Mouse (Mus musculus) thymus, adult 2 months (tissue): ENCODE data around the gene Alpl. TPM values are rescaled to one million over a fixed set of nuclear protein-coding genes. Genes with fewer than 3 reads are reported as not detected.

Experiments used
- DNase-seq: peaks from one replicate; pipeline ENCODE4 v3.0.0; 2021
- H3K27ac ChIP-seq: fragments of 200-500 bp; 2 replicates; pipeline ENCODE4 v1.5.1; 2012; ENCODE audit warnings: low read length, control low read depth; ENCODE audit not compliant: control insufficient read depth, insufficient read depth
- H3K27me3 ChIP-seq: fragments of 200-500 bp; 2 replicates; pipeline ENCODE4 v1.6.1; 2012; ENCODE audit warnings: mild to moderate bottlenecking, low read length, moderate library complexity, mixed read lengths; ENCODE audit not compliant: control insufficient read depth, insufficient read depth
- H3K36me3 ChIP-seq: fragments of 200-500 bp; 2 replicates; pipeline ENCODE4 v1.6.1; 2012; ENCODE audit warnings: mild to moderate bottlenecking, low read length, moderate library complexity; ENCODE audit not compliant: control insufficient read depth, insufficient read depth
- H3K4me1 ChIP-seq: fragments of 200-500 bp; replicated peaks from 2 replicates; pipeline ENCODE4 v1.6.1; 2012; ENCODE audit warnings: low read length; ENCODE audit not compliant: control insufficient read depth, insufficient read depth
- H3K4me3 ChIP-seq: fragments of 200-500 bp; 2 replicates; pipeline ENCODE4 v1.5.1; 2012; ENCODE audit warnings: mild to moderate bottlenecking, low read length, control low read depth, moderate library complexity; ENCODE audit not compliant: control insufficient read depth, insufficient read depth
- CTCF ChIP-seq: fragments of 200-500 bp; IDR thresholded peaks from 2 replicates; pipeline ENCODE4 v1.5.1; 2012; ENCODE audit warnings: mild to moderate bottlenecking, control low read depth, low read length, moderate library complexity, borderline replicate concordance; ENCODE audit not compliant: control insufficient read depth, poor library complexity, insufficient read depth; ENCODE audit errors: extremely low read depth
- POLR2A ChIP-seq: fragments of 200-500 bp; IDR thresholded peaks from 2 replicates; pipeline ENCODE4 v1.6.1; 2012; ENCODE audit warnings: mild to moderate bottlenecking, low read length, control low read depth, moderate library complexity; ENCODE audit not compliant: control insufficient read depth, poor library complexity, insufficient read depth; ENCODE audit errors: extremely low read depth
- WGBS: fragments of 180-500 bp; shearing (Covaris S2); methylation state at CpG from one replicate; pipeline ENCODE4 v1.1.7; 2018; 5-methylcytosine and 5-hydroxymethylcytosine counted together
- polyA plus RNA-seq: library from polyadenylated mRNA; depleted of rRNA; stranded (reverse); fragments of >200 nt; gene quantifications from 2 replicates; pipeline ENCODE4 v1.2.3, GENCODE M21; 2012; rRNA removed

Gene Alpl
- polyA plus RNA-seq = 3.4 and 5.1 TPM in 2 replicates

- DNase-seq = peak; percentile 68
- Histone ChIP-seq H3K4me3 (peak within 1 kb of the TSS; percentile 10; the same call in 1 of the 2 replicates), H3K27ac (no peak within 1 kb of the TSS), H3K36me3 (no peaks in the 10 kb centered on the region), H3K4me1 (peaks cover 12% of the 10 kb centered on the region; the same call in 1 of the 2 replicates), H3K27me3 (no peaks in the 10 kb centered on the region)
- 4% methylated on average over 77 of the region's 78 CpGs for WGBS
- TF ChIP-seq CTCF (peak; percentile 55; the same call in 1 of the 2 replicates), POLR2A (no peak)
Measured at GRCm38 (mm10) chr4:137795611-137796557, at the start of gene Alpl. TSS of gene Alpl (minus strand) at chr4:137796384.

GRCm38 (mm10) chr4:137844656-137845055 lies 48.5 kb upstream of the Alpl start:
- no peaks in the 10 kb centered on the region for H3K27me3 ChIP-seq
- no peaks in the 10 kb centered on the region for H3K36me3 ChIP-seq
- DNase-seq = peak; percentile 70
- WGBS = 31% methylated on average over 11 of the region's 11 CpGs
- H3K27ac ChIP-seq = no peak overlapping the region
- H3K4me3 ChIP-seq = no peak overlapping the region
- no peaks in the 10 kb centered on the region for H3K4me1 ChIP-seq
- TF ChIP-seq CTCF (peak; percentile 88), POLR2A (no peak)

- H3K36me3 ChIP-seq = no peaks in the 10 kb centered on the region
- H3K27me3 ChIP-seq = no peaks in the 10 kb centered on the region
- no peak overlapping the region for H3K27ac ChIP-seq
- H3K4me3 ChIP-seq = no peak overlapping the region
- 0 out of 2 replicates have a peak, but pooled peaks cover 4% of the 10 kb centered on the region for H3K4me1 ChIP-seq
- no peak for DNase-seq
- TF ChIP-seq POLR2A = no peak
- TF ChIP-seq CTCF = no peak
- 90% methylated on average over 5 of the region's 5 CpGs for WGBS
Measured at GRCm38 (mm10) chr4:137839452-137839851, 43.3 kb upstream of the Alpl start.

GRCm38 (mm10) chr4:137838791-137839190 lies 42.6 kb upstream of the Alpl start:
- Histone ChIP-seq H3K36me3 (no peaks in the 10 kb centered on the region), H3K4me1 (0 out of 2 replicates have a peak, but pooled peaks cover 4% of the 10 kb centered on the region), H3K27me3 (no peaks in the 10 kb centered on the region), H3K27ac (no peak overlapping the region), H3K4me3 (no peak overlapping the region)
- WGBS = 93% methylated on average over 2 of the region's 2 CpGs
- TF ChIP-seq CTCF (no peak), POLR2A (no peak)
- DNase-seq = no peak

- no peak for DNase-seq
- TF ChIP-seq POLR2A (no peak), CTCF (no peak)
- H3K36me3 ChIP-seq = no peaks in the 10 kb centered on the region
- 59% methylated on average over 8 of the region's 8 CpGs for WGBS
- H3K27ac ChIP-seq = no peak overlapping the region
- H3K27me3 ChIP-seq = no peaks in the 10 kb centered on the region
- no peak overlapping the region for H3K4me3 ChIP-seq
- 0 out of 2 replicates have a peak, but pooled peaks cover 4% of the 10 kb centered on the region for H3K4me1 ChIP-seq
Measured at GRCm38 (mm10) chr4:137837792-137838191, 41.6 kb upstream of the Alpl start.

- 84% methylated on average over 5 of the region's 5 CpGs for WGBS
- TF ChIP-seq POLR2A = no peak
- TF ChIP-seq CTCF = no peak
- Histone ChIP-seq H3K4me1 (0 out of 2 replicates have a peak, but pooled peaks cover 4% of the 10 kb centered on the region), H3K27ac (no peak overlapping the region), H3K27me3 (no peaks in the 10 kb centered on the region), H3K36me3 (no peaks in the 10 kb centered on the region), H3K4me3 (no peak overlapping the region)
- DNase-seq = no peak
Measured at GRCm38 (mm10) chr4:137836741-137837140, 40.6 kb upstream of the Alpl start.
